Mouse (Mus musculus): ENCODE measurements around the gene Nxpe4.
"Not testable (repeated sequence)": the region's sequence is repeated elsewhere in the genome, so short reads cannot be mapped to it uniquely, and the experiment has no call there.

Nxpe4 gene

DNA sequence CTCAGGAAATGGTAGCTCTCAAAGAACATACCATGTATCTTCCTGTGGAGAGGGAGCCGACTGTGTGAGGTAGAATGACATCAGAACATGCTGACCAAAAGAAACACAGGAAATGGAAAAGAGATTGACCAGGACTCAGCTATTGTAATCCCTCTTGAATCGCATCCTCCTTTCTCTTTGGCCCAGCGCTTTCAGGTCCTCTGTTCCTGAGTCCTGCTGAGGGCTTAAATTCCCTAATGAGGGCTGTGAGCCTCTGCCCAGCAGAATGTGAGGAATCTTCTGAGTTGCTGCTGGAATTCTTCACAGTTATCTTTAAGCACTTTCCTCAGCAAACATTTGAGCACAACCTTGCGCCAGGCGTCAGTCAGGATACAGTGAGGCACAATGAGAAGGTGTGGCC is 78.6 kb downstream of the Nxpe4 start:
- DNase-seq (ENCODE audit: low spot score in 2 of 2), result no peak

DNA sequence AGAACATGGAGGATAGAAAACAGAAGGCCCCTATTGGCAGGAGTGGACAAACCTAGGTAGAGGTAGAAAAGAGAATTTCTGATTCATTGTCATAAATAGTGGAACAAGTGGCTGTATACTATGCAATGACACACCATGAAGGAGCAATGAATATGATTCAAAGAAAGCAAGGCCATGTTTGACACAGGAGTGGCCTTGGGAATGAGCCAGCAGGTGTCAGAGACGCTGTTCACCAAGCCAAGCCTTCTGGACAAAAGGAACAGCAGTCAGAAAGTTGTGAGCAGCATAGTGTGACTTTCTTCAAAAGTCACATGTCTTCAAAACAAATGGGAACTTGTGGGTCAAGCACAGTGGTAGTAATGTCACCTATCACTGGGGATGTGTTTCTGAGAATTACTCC is 80.0 kb downstream of the Nxpe4 start:
- no peak for DNase-seq (ENCODE audit: low spot score in 2 of 2)

- no peak for DNase-seq (ENCODE audit: low spot score in 2 of 2)
These were observed 80.9 kb downstream of the Nxpe4 start for GRCm38 (mm10) chr9:48242756-48243155.

GRCm38 (mm10) chr9:48244175-48244574 is 82.4 kb downstream of the Nxpe4 start:
- DNase-seq (ENCODE audit: low spot score in 2 of 2), result no peak

GRCm38 (mm10) chr9:48245525-48245924 is 83.7 kb downstream of the Nxpe4 start:
- no peak for DNase-seq (ENCODE audit: low spot score in 2 of 2)

DNA sequence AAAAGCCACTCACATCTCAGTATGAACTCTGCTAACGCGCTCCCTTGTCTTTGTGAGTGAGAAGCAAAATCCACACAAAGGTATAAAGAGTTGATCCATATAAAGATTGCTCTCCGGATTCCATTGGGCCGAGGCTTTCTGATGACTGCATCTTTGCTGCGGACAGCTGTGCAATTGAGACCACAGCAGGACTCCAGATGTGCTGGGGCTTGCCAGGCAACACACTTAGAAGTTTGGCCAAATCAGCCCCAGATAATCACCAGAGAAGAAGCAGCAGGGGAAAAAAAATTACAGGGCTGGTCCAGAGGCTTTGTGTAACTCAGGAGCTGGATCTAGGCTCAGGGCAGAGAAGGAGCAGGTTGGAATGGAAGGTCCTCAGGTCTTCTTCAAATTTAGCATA is 85.5 kb downstream of the Nxpe4 start:
- no peak for DNase-seq (ENCODE audit: low spot score in 2 of 2)

- DNase-seq (ENCODE audit: low spot score in 2 of 2), result no peak
These were observed 90.4 kb downstream of the Nxpe4 start for GRCm38 (mm10) chr9:48252236-48252635.

GRCm38 (mm10) chr9:48257001-48257400 is 95.2 kb downstream of the Nxpe4 start:
- DNase-seq (ENCODE audit: low spot score in 2 of 2), result no peak

GRCm38 (mm10) chr9:48257741-48258423 is 96.1 kb downstream of the Nxpe4 start:
- DNase-seq (ENCODE audit: low spot score in 2 of 2), result no peak

DNA sequence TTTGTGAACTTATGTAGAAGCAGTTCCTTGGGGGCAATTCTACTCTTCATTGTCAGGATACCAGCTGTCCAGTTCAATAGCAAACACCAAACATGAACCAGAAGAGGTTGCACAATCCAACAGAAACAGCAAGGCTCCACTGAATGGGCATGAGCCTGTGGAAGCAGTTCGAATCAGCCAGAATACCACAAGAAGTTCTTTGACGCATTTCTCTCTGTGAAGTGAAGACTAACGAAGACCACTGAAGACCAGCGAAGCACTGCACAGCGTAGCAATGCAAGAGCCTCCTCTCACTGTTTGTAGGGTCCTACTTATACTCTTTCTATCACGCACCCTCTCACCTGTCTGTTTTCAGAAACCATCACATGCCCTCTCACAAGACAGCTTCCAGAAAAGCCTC is 102.8 kb downstream of the Nxpe4 start:
- DNase-seq (ENCODE audit: low spot score in 2 of 2), result no peak

DNA sequence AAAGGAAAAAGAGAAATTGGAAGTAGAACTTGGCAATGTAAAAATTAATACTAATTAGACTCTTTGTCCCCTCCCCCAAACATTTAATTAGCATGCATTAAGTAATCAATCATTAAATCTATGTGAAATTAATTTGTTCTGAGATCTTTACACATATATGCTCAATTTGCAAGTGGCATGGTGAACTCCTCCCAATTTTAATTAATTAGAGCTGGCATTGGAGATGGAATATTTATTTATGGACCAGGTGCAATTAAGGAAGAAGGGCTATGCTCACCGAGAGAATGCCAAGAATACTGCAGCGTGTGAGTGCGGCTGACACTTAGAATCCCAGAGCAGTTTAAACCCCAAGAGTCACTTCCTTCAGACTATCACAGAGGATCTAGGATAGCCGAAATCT is 103.7 kb downstream of the Nxpe4 start:
- no peak for DNase-seq (ENCODE audit: low spot score in 2 of 2)

- DNase-seq (ENCODE audit: low spot score in 2 of 2), result peak; percentile 77 to 88
These were observed 104.6 kb downstream of the Nxpe4 start for GRCm38 (mm10) chr9:48266286-48267027.

- no peak for DNase-seq (ENCODE audit: low spot score in 2 of 2)
These were observed 105.2 kb downstream of the Nxpe4 start for GRCm38 (mm10) chr9:48267028-48267441.

DNA sequence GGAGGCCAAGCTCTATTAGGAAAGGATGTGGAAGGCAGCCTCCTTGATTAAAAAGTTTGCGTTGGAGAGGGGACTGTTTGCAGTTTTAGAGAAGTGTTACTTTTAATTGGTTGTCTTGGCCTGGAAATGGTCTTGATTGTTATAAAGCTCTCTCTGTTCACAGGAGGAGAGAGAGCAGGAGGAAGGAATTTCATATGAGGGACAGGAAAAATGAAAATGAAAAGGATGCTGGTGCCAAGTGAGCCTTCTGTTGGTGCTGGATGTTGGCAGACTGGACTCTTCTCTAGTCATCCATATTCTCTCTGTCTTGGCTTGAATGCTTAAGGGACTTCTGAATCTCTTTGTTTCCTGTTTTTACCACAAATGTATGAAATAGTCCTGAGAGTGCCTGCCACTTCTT is 106.1 kb downstream of the Nxpe4 start:
- no peak for DNase-seq (ENCODE audit: low spot score in 2 of 2)

- no peak for DNase-seq (ENCODE audit: low spot score in 2 of 2)
These were observed 115.0 kb downstream of the Nxpe4 start for GRCm38 (mm10) chr9:48276831-48277230.

DNA sequence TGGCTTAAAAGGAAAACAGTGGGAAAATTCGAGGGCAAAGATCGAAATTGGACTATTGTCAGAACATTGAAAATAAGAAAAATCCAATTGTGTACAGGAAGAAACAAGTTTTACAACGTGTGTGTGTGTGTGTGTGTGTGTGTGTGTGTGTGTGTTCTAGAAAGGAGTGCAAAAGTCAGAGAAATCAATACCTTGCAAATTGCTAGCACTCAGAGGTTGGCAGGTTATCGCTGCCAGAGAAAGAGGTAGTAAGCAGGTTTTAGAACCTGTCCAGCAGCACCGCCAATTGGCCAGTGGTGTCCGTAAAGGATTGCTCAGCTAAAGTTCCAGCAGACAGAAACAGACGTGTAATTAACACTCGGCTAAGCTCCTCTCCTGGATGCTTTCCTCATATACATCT is 122.4 kb downstream of the Nxpe4 start:
- no peak for DNase-seq (ENCODE audit: low spot score in 2 of 2)

DNA sequence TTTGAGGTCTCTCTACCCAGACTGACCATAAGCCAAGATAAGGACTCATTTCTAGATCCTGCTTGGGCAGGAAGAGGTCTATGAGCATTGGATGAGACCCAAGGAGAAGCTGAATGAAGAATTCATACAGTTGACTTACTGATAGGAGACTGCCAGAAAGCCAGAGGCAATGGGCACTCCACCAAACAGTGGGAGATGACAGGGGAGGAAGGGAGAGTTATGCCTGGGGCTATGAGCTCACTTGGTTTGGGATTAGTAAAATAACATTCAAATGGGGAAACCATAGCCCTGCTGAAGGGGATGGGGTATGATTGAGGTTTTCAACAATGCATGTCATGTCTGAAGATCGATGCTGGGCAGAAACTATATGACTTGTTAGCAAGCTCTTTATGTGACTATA is 128.5 kb downstream of the Nxpe4 start:
- no peak for DNase-seq (ENCODE audit: low spot score in 2 of 2)

GRCm38 (mm10) chr9:48294754-48295153 is 132.9 kb downstream of the Nxpe4 start:
- no peak for DNase-seq (ENCODE audit: low spot score in 2 of 2)

DNA sequence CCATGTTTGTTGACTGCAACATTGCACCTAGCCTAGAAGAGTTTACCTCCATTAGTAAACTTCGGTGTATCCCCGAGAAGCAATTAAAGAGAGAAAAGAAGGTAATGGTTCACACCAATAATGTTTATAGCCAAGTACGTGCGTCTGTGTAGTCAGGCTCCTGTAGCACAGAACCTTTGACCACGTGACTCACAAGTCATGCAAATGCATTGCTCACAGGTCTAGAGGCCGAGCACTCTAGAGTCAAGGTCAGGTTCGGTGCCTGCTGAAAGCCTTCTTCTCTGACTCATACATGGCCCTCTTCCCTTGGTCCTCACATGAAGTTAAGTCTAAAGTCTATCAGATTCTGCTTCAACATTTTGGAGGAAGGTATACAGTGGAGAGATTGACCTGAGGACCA is 137.2 kb downstream of the Nxpe4 start:
- no peak for DNase-seq (ENCODE audit: low spot score in 2 of 2)

- not testable (repeated sequence) for DNase-seq (ENCODE audit: low spot score in 2 of 2)
These were observed 141.7 kb downstream of the Nxpe4 start for GRCm38 (mm10) chr9:48303564-48303963.

DNA sequence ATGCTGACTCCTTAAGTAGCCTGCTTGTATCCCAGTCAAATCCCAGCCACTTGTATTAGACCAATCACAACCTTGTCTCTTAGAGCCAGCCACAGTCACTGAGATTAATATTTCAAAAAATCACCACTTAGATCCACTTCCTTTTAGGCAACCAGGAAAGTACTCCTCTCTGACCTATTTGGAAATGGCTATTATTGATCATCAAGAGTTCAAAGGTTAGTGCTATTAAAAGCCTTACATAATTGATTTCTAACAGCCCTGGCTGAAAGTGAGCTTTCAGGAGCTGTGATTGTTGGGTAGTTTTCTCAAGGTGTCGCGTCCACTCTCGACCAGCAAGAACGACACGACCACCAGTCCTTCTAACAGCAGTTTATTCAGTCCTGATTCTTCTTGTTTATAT is 149.4 kb downstream of the Nxpe4 start:
- no peak for DNase-seq (ENCODE audit: low spot score in 2 of 2)

DNA sequence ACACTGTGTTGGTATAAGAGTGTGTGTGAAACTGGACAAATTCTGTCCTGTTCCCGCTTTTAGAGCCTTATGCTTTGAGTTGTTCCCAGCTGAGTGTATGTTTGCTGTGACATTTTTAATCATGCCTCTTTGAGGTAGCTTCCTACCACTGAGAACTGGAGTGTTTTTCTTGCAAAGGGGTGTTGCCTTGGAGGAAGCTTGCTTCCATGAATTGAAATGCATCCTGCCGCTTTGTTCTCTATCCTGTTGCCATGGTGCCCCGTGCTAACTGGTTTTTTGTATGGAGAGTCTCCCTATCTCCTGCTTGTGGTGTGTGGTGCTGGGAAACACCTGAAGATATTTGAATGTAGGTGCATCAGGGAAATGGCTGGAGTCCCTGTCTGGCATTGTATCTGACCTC is 152.4 kb downstream of the Nxpe4 start:
- DNase-seq (ENCODE audit: low spot score in 2 of 2), result no peak

GRCm38 (mm10) chr9:48315825-48316224 is 154.0 kb downstream of the Nxpe4 start:
- DNase-seq (ENCODE audit: low spot score in 2 of 2), result no peak

GRCm38 (mm10) chr9:48326338-48326737 is 164.5 kb downstream of the Nxpe4 start:
- no peak for DNase-seq (ENCODE audit: low spot score in 2 of 2)
